Comparison of ENCODE assay signal across 14 mouse cellular contexts in genomic region chr17:73068321-73068992, GRCm38 (mm10). TPM values are rescaled to one million over a fixed set of nuclear protein-coding genes. Genes with fewer than 3 reads are reported as not detected.
DNase-seq lines count a peak whose midpoint lies in the region; ATAC-seq and TF ChIP-seq lines count a peak whose summit lies in the region.
"Had no signal": no experiment of that assay in that cellular context is flagged by ENCODE, and none has a peak within 500 bp of the region (broad histone marks: within the 10 kb centered on the region; RNA-seq: fewer than 3 reads in every experiment).

No protein-coding gene starts in this region.

- no peak for ATAC-seq in hindbrain, embryonic 12.5 days (ENCODE audit: low FRiP score)
- ATAC-seq in intestine, postnatal 0 days, result no peak
- ATAC-seq: forebrain, embryonic 15.5 days had no signal

- no peak overlapping the region for H3K4me2 ChIP-seq in hindbrain, embryonic 12.5 days (replicated peaks)
- no peak overlapping the region for H3K4me2 ChIP-seq in intestine, postnatal 0 days (replicated peaks; ENCODE audit: low read depth)
- H3K4me2 ChIP-seq: embryonic facial prominence, embryonic 13.5 days; forebrain, embryonic 15.5 days; midbrain, embryonic 12.5 days had no signal

- TF ChIP-seq POLR2A in embryonic fibroblast, embryonic 13.5 days (IDR thresholded peaks at IDR 0.05; ENCODE audit: low read depth, low read length), result no peak; the same call in 1 of the 2 replicates
- no peak for TF ChIP-seq POLR2A in thymus, adult 2 months (IDR thresholded peaks at IDR 0.05; ENCODE audit: control insufficient read depth, extremely low read depth, insufficient read depth, low read length, poor library complexity)

- no peak for TF ChIP-seq CTCF in embryonic fibroblast, embryonic 13.5 days (IDR thresholded peaks at IDR 0.05; ENCODE audit: borderline replicate concordance, insufficient read depth, low read length)
- TF ChIP-seq CTCF in intestine, postnatal 0 days (IDR thresholded peaks at IDR 0.05; ENCODE audit: low read depth), result no peak
- TF ChIP-seq CTCF in thymus, adult 2 months (IDR thresholded peaks at IDR 0.05; ENCODE audit: borderline replicate concordance, control insufficient read depth, extremely low read depth, insufficient read depth, low read length, poor library complexity), result no peak

- no peaks in the 10 kb centered on the region for H3K9me3 ChIP-seq in hindbrain, embryonic 10.5 days
- no peaks in the 10 kb centered on the region for H3K9me3 ChIP-seq in hindbrain, embryonic 12.5 days (replicated peaks)
- no peaks in the 10 kb centered on the region for H3K9me3 ChIP-seq in intestine, postnatal 0 days (ENCODE audit: control insufficient read depth)
- H3K9me3 ChIP-seq: embryonic facial prominence, embryonic 13.5 days; forebrain, embryonic 15.5 days; midbrain, embryonic 12.5 days had no signal

- H3K4me3 ChIP-seq in hindbrain, embryonic 10.5 days, result no peak overlapping the region
- H3K4me3 ChIP-seq in hindbrain, embryonic 12.5 days, result no peak overlapping the region
- H3K4me3 ChIP-seq in embryonic fibroblast, embryonic 13.5 days (ENCODE audit: insufficient read depth, low read length), result no peak overlapping the region
- no peak overlapping the region for H3K4me3 ChIP-seq in intestine, postnatal 0 days (ENCODE audit: low read depth, low read length)
- no peak overlapping the region for H3K4me3 ChIP-seq in thymus, adult 2 months (ENCODE audit: control insufficient read depth, insufficient read depth, low read length)
- H3K4me3 ChIP-seq: embryonic facial prominence, embryonic 13.5 days; forebrain, embryonic 15.5 days; midbrain, embryonic 12.5 days had no signal

- H3K27me3 ChIP-seq in hindbrain, embryonic 10.5 days (ENCODE audit: insufficient read depth, poor library complexity, severe bottlenecking), result no peaks in the 10 kb centered on the region
- no peaks in the 10 kb centered on the region for H3K27me3 ChIP-seq in hindbrain, embryonic 12.5 days
- no peaks in the 10 kb centered on the region for H3K27me3 ChIP-seq in intestine, postnatal 0 days (replicated peaks; ENCODE audit: control insufficient read depth, insufficient read depth, low read length)
- no peaks in the 10 kb centered on the region for H3K27me3 ChIP-seq in thymus, adult 2 months (ENCODE audit: control insufficient read depth, insufficient read depth, low read length)
- H3K27me3 ChIP-seq: embryonic facial prominence, embryonic 13.5 days; forebrain, embryonic 15.5 days; midbrain, embryonic 12.5 days had no signal

- intact Hi-C loops in left cerebral cortex, postnatal 36 days (cut with DNase I), result loop anchor here (5.0 kb wide), 1 partner anchor 151 kb away; the partner anchor contains the start of gene Lbh

- no peak overlapping the region for H3K9ac ChIP-seq in hindbrain, embryonic 12.5 days
- H3K9ac ChIP-seq in intestine, postnatal 0 days (ENCODE audit: low read depth, low read length), result no peak overlapping the region
- H3K9ac ChIP-seq: embryonic facial prominence, embryonic 13.5 days; forebrain, embryonic 15.5 days; liver, embryonic 14.5 days; midbrain, embryonic 12.5 days had no signal

- peaks cover 40% of the 10 kb centered on the region for H3K4me1 ChIP-seq in hindbrain, embryonic 10.5 days (replicated peaks)
- peaks cover 13% of the 10 kb centered on the region for H3K4me1 ChIP-seq in hindbrain, embryonic 12.5 days
- H3K4me1 ChIP-seq in embryonic fibroblast, embryonic 13.5 days (ENCODE audit: control insufficient read depth, insufficient read depth, low read length), result peaks cover 8% of the 10 kb centered on the region
- 0 out of 2 replicates have a peak, but pooled peaks cover 3% of the 10 kb centered on the region for H3K4me1 ChIP-seq in intestine, postnatal 0 days (replicated peaks; ENCODE audit: control insufficient read depth, insufficient read depth, low read length)
- peaks cover 43% of the 10 kb centered on the region for H3K4me1 ChIP-seq in thymus, adult 2 months (replicated peaks; ENCODE audit: control insufficient read depth, insufficient read depth, low read length)
- H3K4me1 ChIP-seq: forebrain, embryonic 15.5 days; midbrain, embryonic 12.5 days had no signal

- no peak for DNase-seq in hindbrain, embryonic 10.5 days (ENCODE audit: low spot score)
- DNase-seq in 3134 (ENCODE audit: extremely low read depth, insufficient read length, low spot score), result peak; percentile 61
- no peak for DNase-seq in thymus, adult 2 months
- DNase-seq in left cerebral cortex, postnatal 36 days (ENCODE audit: low spot score in 2 of 2), result no peak
- no peak for DNase-seq in cerebellum, adult 18-20 months
- DNase-seq: cerebellum, postnatal 10 days; kidney, postnatal 10 days had no signal

- 88% methylated on average over 10 of the region's 10 CpGs for WGBS in hindbrain, embryonic 10.5 days
- 87% methylated on average over 10 of the region's 10 CpGs for WGBS in hindbrain, embryonic 12.5 days
- WGBS in intestine, postnatal 0 days, result 56% methylated on average over 10 of the region's 10 CpGs
- 54% methylated on average over 10 of the region's 10 CpGs for WGBS in thymus, adult 2 months

- H3K36me3 ChIP-seq in hindbrain, embryonic 10.5 days, result no peaks in the 10 kb centered on the region
- no peaks in the 10 kb centered on the region for H3K36me3 ChIP-seq in hindbrain, embryonic 12.5 days
- H3K36me3 ChIP-seq in intestine, postnatal 0 days (ENCODE audit: control insufficient read depth, insufficient read depth), result no peaks in the 10 kb centered on the region
- H3K36me3 ChIP-seq in thymus, adult 2 months (ENCODE audit: control insufficient read depth, insufficient read depth, low read length), result no peaks in the 10 kb centered on the region
- H3K36me3 ChIP-seq: embryonic facial prominence, embryonic 13.5 days; forebrain, embryonic 15.5 days; midbrain, embryonic 12.5 days had no signal

- H3K27ac ChIP-seq in hindbrain, embryonic 10.5 days, result peak overlapping the region; percentile 56; the same call in 1 of the 2 replicates
- no peak overlapping the region for H3K27ac ChIP-seq in hindbrain, embryonic 12.5 days
- peak overlapping the region; percentile 95 for H3K27ac ChIP-seq in embryonic fibroblast, embryonic 13.5 days (ENCODE audit: insufficient read depth, low read length)
- H3K27ac ChIP-seq in intestine, postnatal 0 days (ENCODE audit: low read depth, low read length), result peak overlapping the region; percentile 11; the same call in 1 of the 2 replicates
- H3K27ac ChIP-seq in thymus, adult 2 months (ENCODE audit: control insufficient read depth, insufficient read depth, low read length), result no peak overlapping the region
- H3K27ac ChIP-seq: embryonic facial prominence, embryonic 13.5 days; forebrain, embryonic 15.5 days; liver, embryonic 14.5 days; midbrain, embryonic 12.5 days had no signal

RNA-seq across cellular contexts. Expression of gene Lclat1, which starts 39.3 kb away (rescaled TPM):
- polyA plus RNA-seq in hindbrain, embryonic 10.5 days (2016; fragmentation: Nextera tagmentation; extraction: Ambion mirVana), result 9.8 and 10.5 TPM in 2 replicates
- polyA plus RNA-seq in hindbrain, embryonic 12.5 days (2016; fragmentation: Nextera tagmentation; extraction: Ambion mirVana), result 10.1 and 14.4 TPM in 2 replicates
- 73.4 and 86.8 TPM in 2 replicates for polyA plus RNA-seq in embryonic fibroblast, embryonic 13.5 days (2011; ENCODE audit: insufficient read length, low read depth, missing spikeins)
- polyA plus RNA-seq in intestine, postnatal 0 days (2015; fragmentation: Nextera tagmentation; extraction: Ambion mirVana), result 21.0 and 24.3 TPM in 2 replicates
- polyA plus RNA-seq in thymus, adult 2 months (2012; rRNA removed), result 5.4 and 6.4 TPM in 2 replicates
- total RNA-seq in left cerebral cortex, postnatal 36 days (2021), result 10 to 100 TPM; 36.9 to 42.0 TPM

Comparison
In these comparisons a context has a peak if more than half of its experiments do, and no peak if none do; other contexts are left out.
1. H3K27ac ChIP-seq: peak in hindbrain, embryonic 10.5 days (single experiment), embryonic fibroblast, embryonic 13.5 days (single experiment) and intestine, postnatal 0 days (single experiment); none in hindbrain, embryonic 12.5 days (single experiment) and thymus, adult 2 months (single experiment).